Mouse (Mus musculus) G1E (cell line): ENCODE measurements around the gene Tbc1d15. TPM values are rescaled to one million over a fixed set of nuclear protein-coding genes. Genes with fewer than 3 reads are reported as not detected.
A peak's percentile ranks its signal among the peaks of the same experiment; 100 is the strongest.

Experiments
- ATAC-seq: 2 replicates; pipeline ENCODE4 v1.8.0; 2016; ENCODE audit warnings: mild to moderate bottlenecking; ENCODE audit not compliant: insufficient number of reproducible peaks, poor library complexity, low FRiP score, severe bottlenecking; ENCODE audit errors: extremely low read depth
- DNase-seq: peaks from one replicate; pipeline ENCODE4 v3.0.0; 2012; ENCODE audit warnings: low spot score
- H3K27me3 ChIP-seq: 2 replicates; pipeline ENCODE4 v1.6.1; 2012; ENCODE audit warnings: mild to moderate bottlenecking, low read length, inconsistent platforms; ENCODE audit not compliant: insufficient read depth
- H3K36me3 ChIP-seq: replicated peaks from 2 replicates; pipeline ENCODE3; 2012; ENCODE audit warnings: mild to moderate bottlenecking, inconsistent platforms
- H3K4me1 ChIP-seq: 2 replicates; pipeline ENCODE4 v1.6.1; 2012; ENCODE audit warnings: low read depth, low read length, inconsistent platforms, mixed read lengths; ENCODE audit not compliant: insufficient read depth
- H3K4me3 ChIP-seq: 2 replicates; pipeline ENCODE4 v1.5.1; 2012; ENCODE audit warnings: low read depth, mild to moderate bottlenecking, inconsistent platforms, low read length, moderate library complexity, mixed read lengths
- H3K9me3 ChIP-seq: replicated peaks from 2 replicates; pipeline ENCODE4 v1.6.1; 2012; ENCODE audit warnings: inconsistent platforms
- CTCF ChIP-seq: IDR thresholded peaks from 2 replicates; pipeline ENCODE4 v1.5.1; 2012; ENCODE audit warnings: low read depth, low read length, inconsistent platforms, mixed read lengths
- GATA1 ChIP-seq: IDR thresholded peaks from 2 replicates; pipeline ENCODE4 v1.6.1; 2012; ENCODE audit warnings: borderline replicate concordance, low read length, inconsistent platforms, mixed read lengths
- GATA2 ChIP-seq: IDR thresholded peaks from 2 replicates; pipeline ENCODE4 v1.6.1; 2012; ENCODE audit warnings: low read depth, low read length, inconsistent platforms, borderline replicate concordance
- POLR2AphosphoS5 ChIP-seq: IDR thresholded peaks from 2 replicates; pipeline ENCODE4 v1.6.1; 2012; ENCODE audit warnings: low read depth, low read length, inconsistent platforms; ENCODE audit not compliant: insufficient replicate concordance
- TAL1 ChIP-seq: conservative IDR thresholded peaks from 2 replicates; pipeline ENCODE4 v1.6.1; 2012; ENCODE audit warnings: low read depth, low read length, inconsistent platforms, mixed read lengths
- polyA plus RNA-seq: library from polyadenylated mRNA; stranded (reverse); fragments of >175 nt; gene quantifications from 2 replicates; pipeline ENCODE4 v1.2.3, GENCODE M21; 2012
- total RNA-seq, 2 experiments: library from RNA; stranded (forward) in 1 of 2; stranded (reverse) in 1 of 2; fragments of 200-1000 nt in 1 of 2; fragments of >200 nt in 1 of 2; fragmentation: Nextera tagmentation in 1 of 2; gene quantifications; 2 replicates each; pipeline ENCODE4 v1.2.3; 2014 to 2017

The Tbc1d15 gene
- total RNA-seq (2014; fragmentation: Nextera tagmentation) (92.4 and 105 TPM in 2 replicates), total RNA-seq (2017) (33.1 and 38.1 TPM in 2 replicates), polyA plus RNA-seq (2.1 and 2.8 TPM in 2 replicates)

DNA sequence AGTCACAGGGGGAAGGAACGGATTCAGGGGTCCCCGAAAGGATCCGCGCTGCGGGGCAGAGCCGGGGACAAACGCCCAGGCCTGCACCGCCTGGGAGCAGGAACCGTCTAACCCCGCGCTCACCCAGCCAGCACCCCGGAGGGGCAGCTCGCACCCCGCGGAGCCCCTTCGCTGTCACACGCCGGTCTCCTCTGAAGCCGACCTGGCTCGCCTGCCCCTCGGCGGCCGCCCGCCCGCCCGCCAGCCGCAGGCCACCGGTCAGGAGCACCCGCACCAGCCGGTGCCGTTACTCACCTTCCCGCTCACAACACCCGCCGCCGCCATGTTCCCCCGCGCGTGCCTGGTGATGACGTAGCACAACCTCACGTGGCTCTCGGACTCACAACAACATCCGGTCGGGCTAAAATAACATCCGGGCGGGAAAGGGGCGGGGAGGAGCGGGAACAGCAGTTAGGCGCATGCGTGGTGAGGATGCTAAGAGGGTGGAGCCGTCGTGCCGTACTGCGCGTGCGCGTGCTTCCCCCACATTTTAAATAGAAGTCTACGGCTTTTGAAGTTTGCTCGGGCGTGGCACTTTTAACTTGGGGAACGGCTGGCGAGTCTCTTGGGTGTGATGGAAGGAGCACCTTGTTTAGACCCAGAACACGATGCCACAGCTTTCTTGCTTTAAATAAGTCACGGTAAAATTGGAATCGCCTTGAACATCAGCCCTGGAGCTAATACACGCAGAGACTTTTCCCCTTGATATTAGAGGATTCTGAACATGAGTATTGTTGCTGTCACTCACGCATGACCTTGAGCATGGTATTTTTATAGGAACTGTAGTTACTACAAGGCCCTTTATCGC lies at the start of gene Tbc1d15:
Tbc1d15 (minus strand) TSS at position 380 of the 847 bp plus-strand sequence.
- Histone ChIP-seq H3K27me3 (no peaks in the 10 kb centered on the region), H3K9me3 (no peaks in the 10 kb centered on the region), H3K36me3 (peaks cover 4% of the 10 kb centered on the region), H3K4me1 (peaks cover 52% of the 10 kb centered on the region), H3K4me3 (peak within 1 kb of the TSS; percentile 94)
- no peak for TF ChIP-seq CTCF
- TF ChIP-seq GATA2: no peak
- TF ChIP-seq TAL1: no peak
- no peak for TF ChIP-seq POLR2AphosphoS5
- no peak for TF ChIP-seq GATA1
- ATAC-seq: peak; percentile 62
- peak; percentile 81 for DNase-seq

DNA sequence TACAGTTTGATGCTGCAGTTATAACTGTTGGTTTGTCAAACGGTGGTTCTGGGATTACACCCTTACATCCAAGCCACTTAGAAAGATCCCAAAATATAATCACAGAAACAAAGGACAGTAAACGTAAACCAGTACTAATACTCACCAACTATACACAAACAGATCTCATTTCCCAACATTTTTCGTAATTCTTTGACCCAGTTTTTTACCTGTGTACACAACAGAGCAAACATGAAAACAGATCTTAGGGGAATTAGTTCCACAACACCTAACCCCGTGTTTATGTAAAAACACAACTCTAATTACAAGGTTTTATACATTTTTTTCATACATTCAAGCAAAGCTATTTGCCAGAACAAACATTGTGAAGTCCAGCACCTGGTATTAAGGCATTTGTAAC lies 47.4 kb upstream of the Tbc1d15 start:
- no peak overlapping the region for H3K4me3 ChIP-seq
- no peaks in the 10 kb centered on the region for H3K27me3 ChIP-seq
- DNase-seq (no peak), ATAC-seq (no peak)
- TF ChIP-seq CTCF (no peak), GATA1 (no peak), GATA2 (no peak), POLR2AphosphoS5 (no peak), TAL1 (no peak)
- peaks cover 88% of the 10 kb centered on the region for H3K36me3 ChIP-seq
- H3K9me3 ChIP-seq: no peaks in the 10 kb centered on the region
- peaks cover 3% of the 10 kb centered on the region; the same call in 1 of the 2 replicates for H3K4me1 ChIP-seq

DNA sequence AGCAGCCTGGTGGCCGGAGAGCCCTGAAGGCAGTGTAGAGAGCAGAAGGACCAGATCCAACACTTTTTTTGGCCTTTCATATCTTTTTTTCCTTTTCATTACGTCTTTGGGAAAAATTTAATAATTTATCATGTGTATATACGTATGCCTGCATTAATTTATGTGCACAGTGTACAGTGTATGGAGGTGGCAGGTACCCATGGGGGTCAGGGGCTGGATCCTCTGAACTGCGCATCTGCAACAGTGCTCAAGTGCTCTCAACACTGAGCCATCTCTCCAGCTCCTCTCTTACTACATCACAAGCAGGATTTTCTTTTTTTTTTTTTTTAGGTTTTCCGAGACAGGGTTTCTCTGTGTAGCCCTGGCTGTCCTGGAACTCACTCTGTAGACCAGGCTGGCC lies 46.3 kb upstream of the Tbc1d15 start:
- no peaks in the 10 kb centered on the region for H3K27me3 ChIP-seq
- no peak overlapping the region for H3K4me3 ChIP-seq
- no peaks in the 10 kb centered on the region for H3K9me3 ChIP-seq
- peaks cover 92% of the 10 kb centered on the region for H3K36me3 ChIP-seq
- no peak for TF ChIP-seq CTCF
- TF ChIP-seq GATA2: no peak
- no peak for TF ChIP-seq GATA1
- TF ChIP-seq POLR2AphosphoS5: no peak
- TF ChIP-seq TAL1: no peak
- no peak for DNase-seq
- ATAC-seq: no peak
- peaks cover 3% of the 10 kb centered on the region; the same call in 1 of the 2 replicates for H3K4me1 ChIP-seq

DNA sequence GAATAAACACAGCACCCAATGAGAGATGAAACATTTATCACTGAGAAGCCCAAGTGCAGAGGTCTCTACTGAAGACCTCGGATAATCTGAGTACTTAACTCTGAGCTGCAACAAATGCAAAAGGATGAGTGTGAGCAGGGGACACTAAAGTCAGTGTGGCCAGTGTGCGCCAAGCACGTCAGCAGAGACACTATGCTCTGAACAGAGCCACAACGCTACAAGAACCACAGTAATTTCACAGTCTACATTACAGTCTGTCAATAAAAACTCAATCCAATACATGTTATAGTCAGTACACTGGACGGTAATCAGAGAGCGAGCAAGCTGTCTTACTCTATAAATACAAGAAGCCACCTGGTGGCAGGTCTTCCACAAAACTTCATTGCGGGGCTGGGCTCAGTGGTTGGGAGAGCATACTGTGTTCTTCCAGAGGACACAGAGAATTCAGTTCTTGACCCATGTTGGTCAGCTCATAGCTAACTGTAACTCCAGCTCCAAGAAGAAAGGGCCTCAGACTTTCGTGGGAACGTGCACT lies 45.2 kb upstream of the Tbc1d15 start:
- Histone ChIP-seq H3K9me3 (no peaks in the 10 kb centered on the region), H3K4me3 (no peak overlapping the region), H3K27me3 (no peaks in the 10 kb centered on the region), H3K4me1 (peaks cover 3% of the 10 kb centered on the region; the same call in 1 of the 2 replicates), H3K36me3 (peaks cover 93% of the 10 kb centered on the region)
- no peak for TF ChIP-seq GATA2
- TF ChIP-seq POLR2AphosphoS5: no peak
- no peak for TF ChIP-seq TAL1
- ATAC-seq (no peak), DNase-seq (no peak)

DNA sequence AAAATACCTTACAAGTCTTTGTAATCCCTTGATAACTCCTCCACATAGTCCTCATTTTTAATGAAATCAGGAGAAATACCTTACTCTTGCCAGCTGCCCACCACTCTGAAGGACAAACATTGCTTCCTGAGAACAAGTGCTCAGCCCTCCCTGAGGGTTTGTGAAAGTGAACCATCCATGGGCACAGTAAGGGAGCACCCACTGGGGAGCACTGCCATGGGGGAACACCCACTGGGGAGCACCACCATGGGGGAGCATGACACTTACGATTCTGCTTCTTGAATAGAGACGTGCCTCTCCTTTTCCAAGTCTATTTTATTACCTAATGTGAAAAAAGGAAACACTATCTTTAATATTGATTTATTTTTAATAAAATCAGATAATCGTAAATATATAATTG lies 43.9 kb upstream of the Tbc1d15 start:
- DNase-seq (no peak), ATAC-seq (no peak)
- H3K4me1 ChIP-seq: peaks cover 3% of the 10 kb centered on the region; the same call in 1 of the 2 replicates
- no peak for TF ChIP-seq GATA2
- TF ChIP-seq TAL1: no peak
- TF ChIP-seq CTCF: no peak
- TF ChIP-seq POLR2AphosphoS5: no peak
- no peak for TF ChIP-seq GATA1
- no peaks in the 10 kb centered on the region for H3K9me3 ChIP-seq
- H3K27me3 ChIP-seq: no peaks in the 10 kb centered on the region
- no peak overlapping the region for H3K4me3 ChIP-seq
- H3K36me3 ChIP-seq: peaks cover 91% of the 10 kb centered on the region

DNA sequence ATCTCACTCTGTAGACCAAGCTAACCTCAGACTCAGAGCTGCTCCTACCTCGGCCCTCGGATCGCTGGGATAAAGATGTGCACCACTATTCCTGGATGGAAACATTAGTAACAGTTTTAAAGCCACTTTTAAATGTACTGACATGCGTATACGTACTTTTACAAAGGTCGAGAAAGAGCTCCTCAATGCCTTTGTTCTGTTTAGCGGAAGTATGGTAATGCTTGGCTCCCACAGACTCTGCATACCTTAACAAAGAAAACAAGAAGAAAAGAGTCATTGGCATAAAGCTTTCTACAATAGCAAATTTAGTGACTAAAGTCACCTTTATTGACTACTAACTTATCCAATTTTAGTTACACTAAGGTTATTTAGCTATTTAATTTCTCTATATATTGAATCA lies 43.4 kb upstream of the Tbc1d15 start:
- peaks cover 90% of the 10 kb centered on the region for H3K36me3 ChIP-seq
- no peak overlapping the region for H3K4me3 ChIP-seq
- H3K27me3 ChIP-seq: no peaks in the 10 kb centered on the region
- DNase-seq (no peak), ATAC-seq (no peak)
- H3K4me1 ChIP-seq: peaks cover 3% of the 10 kb centered on the region; the same call in 1 of the 2 replicates
- TF ChIP-seq GATA1: no peak
- no peak for TF ChIP-seq TAL1
- no peak for TF ChIP-seq GATA2
- TF ChIP-seq POLR2AphosphoS5: no peak
- TF ChIP-seq CTCF: no peak
- H3K9me3 ChIP-seq: no peaks in the 10 kb centered on the region
